Mouse (Mus musculus) hindbrain, embryonic 11.5 days (tissue): ENCODE results near the gene Il1b. TPM values are rescaled to one million over a fixed set of nuclear protein-coding genes. Genes with fewer than 3 reads are reported as not detected.

ENCODE experiments used
- ATAC-seq: fragments of 200-750 bp; cut with Nextera tagmentation; 2 replicates; pipeline ENCODE4 v1.8.0; 2017; ENCODE audit warnings: mild to moderate bottlenecking, moderate TSS enrichment, moderate library complexity; ENCODE audit not compliant: low FRiP score
- DNase-seq: peaks from one replicate; pipeline ENCODE4 v3.0.0-alpha.2; 2015; ENCODE audit warnings: low spot score
- H3K27ac ChIP-seq: fragments of 300-500 bp; sonication (generic); 2 replicates; pipeline ENCODE4 v1.5.1; 2014; ENCODE audit warnings: mild to moderate bottlenecking, low read depth, low read length
- H3K27me3 ChIP-seq: fragments of 300-500 bp; sonication (generic); 2 replicates; pipeline ENCODE4 v1.6.1; 2014; ENCODE audit warnings: mild to moderate bottlenecking, low read length, moderate library complexity, mixed read lengths; ENCODE audit not compliant: control insufficient read depth, insufficient read depth
- H3K36me3 ChIP-seq: fragments of 300-500 bp; sonication (generic); 2 replicates; pipeline ENCODE4 v1.6.1; 2014; ENCODE audit warnings: mild to moderate bottlenecking, low read length, moderate library complexity, mixed read lengths; ENCODE audit not compliant: control insufficient read depth, insufficient read depth
- H3K4me1 ChIP-seq: fragments of 300-500 bp; sonication (generic); replicated peaks from 2 replicates; pipeline ENCODE4 v1.6.1; 2014; ENCODE audit warnings: low read length, mixed read lengths; ENCODE audit not compliant: control insufficient read depth, insufficient read depth
- H3K4me2 ChIP-seq: fragments of 300-500 bp; sonication (generic); replicated peaks from 2 replicates; pipeline ENCODE4 v1.6.1; 2014; ENCODE audit warnings: mild to moderate bottlenecking, low read depth, low read length
- H3K4me3 ChIP-seq: fragments of 300-500 bp; sonication (generic); 2 replicates; pipeline ENCODE4 v1.5.1; 2014; ENCODE audit warnings: low read depth, low read length
- H3K9ac ChIP-seq: fragments of 300-500 bp; sonication (generic); 2 replicates; pipeline ENCODE4 v1.6.1; 2014; ENCODE audit warnings: low read depth, low read length
- H3K9me3 ChIP-seq: fragments of 300-500 bp; sonication (generic); 2 replicates; pipeline ENCODE4 v1.6.1; 2016; ENCODE audit warnings: low read length; ENCODE audit not compliant: control insufficient read depth
- WGBS: fragments of 180-500 bp; shearing (Covaris S2); extraction: QIAGEN DNeasy Blood & Tissue Kit; methylation state at CpG from one replicate; pipeline ENCODE4 v1.1.7; 2014; 5-methylcytosine and 5-hydroxymethylcytosine counted together
- polyA plus RNA-seq: library from polyadenylated mRNA; unstranded; fragments of >200 nt; fragmentation: Nextera tagmentation; extraction: Ambion mirVana; gene quantifications from 2 replicates; pipeline ENCODE4 v1.2.1, GENCODE M21; 2014

Il1b gene
- 0.32 TPM in 1 of 2 replicates, not detected in the other for polyA plus RNA-seq

DNA sequence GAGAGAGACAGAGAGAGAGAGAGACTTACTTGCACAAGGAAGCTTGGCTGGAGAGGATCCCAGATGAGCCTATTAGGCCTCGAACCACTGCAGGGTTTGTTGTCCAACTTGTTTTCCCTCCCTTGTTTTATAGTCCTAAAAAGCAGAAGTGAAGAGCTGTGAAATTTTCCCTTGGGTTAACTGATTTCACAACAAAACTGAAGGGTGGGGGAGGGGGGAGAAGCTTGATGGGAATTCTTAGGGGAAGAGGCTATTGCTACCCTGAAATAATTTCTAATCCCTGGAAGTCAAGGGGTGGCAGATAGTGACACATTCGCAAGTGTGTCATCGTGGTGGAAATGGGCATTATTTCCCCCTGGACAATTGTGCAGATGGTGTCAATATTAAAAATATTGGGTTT, at the start of gene Il1b:
Gene Il1b (minus strand): TSS at position 101 of the 400 bp plus-strand sequence.
- no peaks in the 10 kb centered on the region for H3K27me3 ChIP-seq
- WGBS: 89% methylated on average over 3 of the region's 3 CpGs
- ATAC-seq: no peak

DNA sequence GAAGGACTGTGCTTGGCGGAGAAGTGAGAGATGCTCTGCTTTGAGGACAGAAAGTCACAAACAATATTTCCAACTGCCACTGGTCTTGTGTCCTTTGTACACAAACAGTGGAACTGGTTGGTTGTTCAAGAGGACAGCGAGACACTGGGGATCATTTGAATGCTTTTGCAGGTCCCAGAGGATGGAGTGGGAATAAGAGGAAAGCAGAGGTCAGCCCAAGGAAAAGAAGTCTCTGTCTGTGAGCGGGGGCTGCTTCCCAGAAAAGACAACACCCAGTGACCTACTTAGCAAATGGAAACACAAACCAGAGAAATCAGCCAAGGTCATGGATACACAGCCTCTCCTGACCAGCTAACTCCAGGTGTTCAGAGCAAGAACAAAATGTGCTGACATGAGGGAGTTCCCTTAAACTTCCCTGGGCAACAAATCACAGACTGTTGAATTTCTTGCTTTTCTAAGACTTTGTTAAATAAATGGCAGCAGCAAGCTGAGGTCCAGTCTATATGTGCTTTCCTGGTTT, 48.5 kb upstream of the Il1b start:
- 72% methylated on average over 3 of the region's 3 CpGs for WGBS
- Histone ChIP-seq H3K9ac (no peak overlapping the region), H3K27ac (no peak overlapping the region), H3K4me1 (no peaks in the 10 kb centered on the region), H3K27me3 (no peaks in the 10 kb centered on the region), H3K4me3 (no peak overlapping the region), H3K36me3 (no peaks in the 10 kb centered on the region), H3K4me2 (no peak overlapping the region), H3K9me3 (no peaks in the 10 kb centered on the region)
- DNase-seq (no peak), ATAC-seq (no peak)

More for the DNA sequence above, at the start of gene Il1b:
- H3K4me1 ChIP-seq: no peaks in the 10 kb centered on the region
- H3K4me2 ChIP-seq: no peak within 1 kb of the TSS
- H3K27ac ChIP-seq: no peak within 1 kb of the TSS
- no peaks in the 10 kb centered on the region for H3K36me3 ChIP-seq
- H3K4me3 ChIP-seq: no peak within 1 kb of the TSS
- no peak for DNase-seq
- no peak within 1 kb of the TSS for H3K9ac ChIP-seq
- H3K9me3 ChIP-seq: no peaks in the 10 kb centered on the region

DNA sequence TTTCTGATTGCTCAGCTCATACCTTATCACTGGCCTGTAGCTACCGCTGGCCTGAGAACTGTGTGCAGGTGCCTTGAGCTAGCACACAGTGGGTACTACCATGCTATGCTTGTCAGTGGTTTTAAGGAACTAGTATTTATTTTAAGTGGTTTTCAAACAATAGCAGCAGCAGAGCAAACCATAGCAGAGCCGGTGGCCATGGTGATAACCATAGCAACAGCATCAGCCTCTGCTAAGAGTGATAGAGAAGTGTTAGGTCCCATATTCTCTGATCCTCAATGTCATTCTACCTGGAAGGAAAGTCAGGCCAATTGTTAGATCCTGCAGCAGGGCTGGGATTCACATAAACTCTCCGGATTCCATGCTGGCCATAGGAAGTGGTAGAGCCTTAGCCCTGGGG, 43.7 kb upstream of the Il1b start:
- Histone ChIP-seq H3K9ac (no peak overlapping the region), H3K36me3 (no peaks in the 10 kb centered on the region), H3K4me1 (no peaks in the 10 kb centered on the region), H3K27ac (no peak overlapping the region), H3K4me3 (no peak overlapping the region), H3K4me2 (no peak overlapping the region), H3K27me3 (no peaks in the 10 kb centered on the region), H3K9me3 (no peaks in the 10 kb centered on the region)
- 86% methylated on average over 3 of the region's 3 CpGs for WGBS
- DNase-seq (no peak), ATAC-seq (no peak)

DNA sequence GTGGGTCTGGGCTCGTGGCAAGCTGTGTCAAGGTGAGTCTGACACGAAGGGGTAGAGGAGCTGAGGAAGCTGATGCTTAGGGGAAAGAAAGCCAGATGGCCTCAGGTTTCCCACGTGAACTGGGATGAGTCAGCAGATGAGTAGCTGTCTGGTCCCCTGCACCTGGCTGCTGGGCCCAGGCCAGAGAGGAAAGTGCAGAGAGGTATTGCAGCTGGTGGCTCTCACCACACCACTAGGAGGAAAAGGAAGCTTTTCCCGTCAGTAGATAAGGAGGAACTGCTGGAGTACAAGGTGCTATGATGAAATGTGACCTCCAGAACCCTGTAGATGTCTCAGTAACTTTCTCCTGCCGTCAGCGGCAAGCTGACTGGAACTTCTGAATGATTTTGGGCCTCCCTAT, 42.5 kb upstream of the Il1b start:
- 68% methylated on average over 6 of the region's 6 CpGs for WGBS
- no peaks in the 10 kb centered on the region for H3K9me3 ChIP-seq
- H3K4me2 ChIP-seq: no peak overlapping the region
- no peak overlapping the region for H3K9ac ChIP-seq
- no peaks in the 10 kb centered on the region for H3K4me1 ChIP-seq
- H3K27ac ChIP-seq: no peak overlapping the region
- H3K4me3 ChIP-seq: no peak overlapping the region
- H3K27me3 ChIP-seq: no peaks in the 10 kb centered on the region
- no peaks in the 10 kb centered on the region for H3K36me3 ChIP-seq
- ATAC-seq: no peak
- no peak for DNase-seq

DNA sequence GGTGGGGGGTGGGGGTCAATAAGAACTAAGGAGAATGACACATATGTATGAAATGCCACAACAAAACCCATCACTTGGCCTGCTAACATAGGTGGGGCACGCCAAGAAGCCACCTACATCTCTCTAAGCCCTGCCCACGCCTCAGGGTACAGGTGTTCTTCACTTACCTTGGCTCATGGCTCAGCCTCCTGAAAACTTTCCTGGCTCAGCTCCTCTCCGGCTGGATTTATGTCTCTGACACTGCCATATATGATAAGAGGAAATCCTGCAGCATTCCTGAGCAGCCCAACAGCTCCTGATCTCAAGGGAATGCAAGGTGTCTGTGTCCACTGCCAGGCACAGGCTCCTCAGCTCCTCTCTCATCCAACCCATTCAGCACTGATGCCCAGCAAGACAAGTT, 40.7 kb upstream of the Il1b start:
- H3K9me3 ChIP-seq: no peaks in the 10 kb centered on the region
- 83% methylated on average over 3 of the region's 3 CpGs for WGBS
- H3K27ac ChIP-seq: no peak overlapping the region
- H3K36me3 ChIP-seq: no peaks in the 10 kb centered on the region
- no peaks in the 10 kb centered on the region for H3K4me1 ChIP-seq
- ATAC-seq (no peak), DNase-seq (no peak)
- no peak overlapping the region for H3K9ac ChIP-seq
- no peaks in the 10 kb centered on the region for H3K27me3 ChIP-seq
- H3K4me2 ChIP-seq: no peak overlapping the region
- H3K4me3 ChIP-seq: no peak overlapping the region

DNA sequence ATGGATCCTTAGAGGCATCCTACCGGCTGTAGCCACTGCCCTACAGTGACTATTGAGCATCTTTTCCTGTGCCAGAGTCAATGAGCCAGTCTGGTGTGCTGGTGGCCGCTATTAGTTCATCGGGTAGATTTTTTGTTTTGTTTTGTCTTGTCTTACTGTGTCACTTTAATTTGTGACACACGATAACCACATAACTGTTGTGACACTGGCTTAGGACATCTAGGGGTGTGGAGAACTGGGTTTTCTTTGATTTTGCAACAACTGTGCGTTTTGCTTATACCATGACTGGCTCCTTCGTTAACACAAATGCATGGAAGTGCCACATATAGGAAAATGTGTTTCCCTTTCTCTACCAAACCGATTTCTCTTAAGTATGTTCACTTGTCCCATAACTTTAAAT, 39.4 kb upstream of the Il1b start:
- 90% methylated on average over 7 of the region's 7 CpGs for WGBS
- H3K4me2 ChIP-seq: no peak overlapping the region
- no peak for ATAC-seq
- H3K9me3 ChIP-seq: no peaks in the 10 kb centered on the region
- no peak overlapping the region for H3K27ac ChIP-seq
- no peaks in the 10 kb centered on the region for H3K27me3 ChIP-seq
- DNase-seq: no peak
- no peak overlapping the region for H3K9ac ChIP-seq
- no peak overlapping the region for H3K4me3 ChIP-seq
- H3K36me3 ChIP-seq: no peaks in the 10 kb centered on the region
- H3K4me1 ChIP-seq: no peaks in the 10 kb centered on the region

DNA sequence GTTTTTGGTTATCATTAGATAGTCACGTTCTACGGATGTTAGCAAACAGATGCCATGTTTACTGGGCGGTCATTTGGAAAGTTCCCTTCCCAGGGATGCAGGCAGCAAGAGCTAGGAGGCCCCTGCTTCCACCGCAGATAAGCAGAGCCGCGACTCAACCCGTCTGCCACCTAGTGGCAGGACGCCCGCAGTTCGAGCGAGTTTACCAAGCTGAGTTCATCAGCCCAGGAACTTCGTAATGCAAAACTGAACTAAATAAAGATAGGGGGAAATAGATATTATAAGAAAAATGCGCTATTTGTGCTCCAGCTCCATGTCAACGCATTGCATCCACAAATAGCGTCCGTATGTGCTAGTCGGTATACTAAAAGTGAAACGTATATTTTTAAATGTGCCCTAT, 37.5 kb upstream of the Il1b start:
- no peak for ATAC-seq
- H3K4me2 ChIP-seq: no peak overlapping the region
- no peaks in the 10 kb centered on the region for H3K9me3 ChIP-seq
- H3K9ac ChIP-seq: no peak overlapping the region
- peak; percentile 81 for DNase-seq
- 24% methylated on average over 18 of the region's 18 CpGs for WGBS
- H3K36me3 ChIP-seq: no peaks in the 10 kb centered on the region
- no peaks in the 10 kb centered on the region for H3K4me1 ChIP-seq
- H3K4me3 ChIP-seq: no peak overlapping the region
- no peaks in the 10 kb centered on the region for H3K27me3 ChIP-seq
- H3K27ac ChIP-seq: no peak overlapping the region

DNA sequence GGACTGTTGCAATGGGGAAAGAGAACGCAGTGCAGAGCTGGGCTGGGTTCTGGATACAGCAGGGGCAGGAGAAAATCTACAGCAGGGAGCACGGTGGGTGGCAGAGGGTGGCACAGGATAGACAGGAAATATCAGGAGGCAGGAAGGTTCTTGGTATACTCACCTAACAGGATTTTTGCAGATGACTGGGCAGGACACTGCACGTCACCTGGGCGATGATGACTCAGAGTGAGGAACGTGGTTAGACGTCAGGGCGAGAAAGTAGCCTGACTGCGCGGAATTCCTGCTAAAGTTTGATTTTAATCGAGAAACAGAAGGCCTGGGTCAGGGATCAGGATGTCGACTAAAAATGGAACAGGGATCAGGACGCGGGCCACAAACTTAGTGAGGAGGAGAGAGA, 36.7 kb upstream of the Il1b start:
- no peaks in the 10 kb centered on the region for H3K36me3 ChIP-seq
- 95% methylated on average over 13 of the region's 13 CpGs for WGBS
- H3K4me3 ChIP-seq: no peak overlapping the region
- no peak for DNase-seq
- H3K4me2 ChIP-seq: no peak overlapping the region
- no peak overlapping the region for H3K27ac ChIP-seq
- no peaks in the 10 kb centered on the region for H3K9me3 ChIP-seq
- H3K27me3 ChIP-seq: no peaks in the 10 kb centered on the region
- no peaks in the 10 kb centered on the region for H3K4me1 ChIP-seq
- H3K9ac ChIP-seq: no peak overlapping the region
- no peak for ATAC-seq

DNA sequence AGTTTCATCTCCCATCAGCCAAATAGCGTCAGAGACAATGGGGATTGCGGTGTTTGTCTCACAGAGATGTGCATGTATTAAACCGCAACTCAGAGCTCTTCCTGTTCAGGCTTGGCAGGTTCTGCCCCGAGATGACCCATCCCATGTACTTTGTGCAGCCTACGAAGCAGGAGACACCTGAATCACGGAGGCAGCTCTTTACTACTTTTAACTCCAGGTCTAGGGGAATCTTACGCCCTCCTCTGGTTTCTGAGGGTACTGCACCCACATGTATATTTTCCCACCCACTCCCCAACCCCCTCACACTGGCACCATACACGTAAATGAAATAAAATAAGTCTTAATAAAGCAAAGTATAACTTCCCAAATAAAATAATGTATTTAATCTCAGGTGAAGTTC, 35.6 kb upstream of the Il1b start:
- Histone ChIP-seq H3K9ac (no peak overlapping the region), H3K9me3 (no peaks in the 10 kb centered on the region), H3K4me1 (no peaks in the 10 kb centered on the region), H3K4me2 (no peak overlapping the region), H3K27ac (no peak overlapping the region), H3K27me3 (no peaks in the 10 kb centered on the region), H3K36me3 (no peaks in the 10 kb centered on the region), H3K4me3 (no peak overlapping the region)
- ATAC-seq (no peak), DNase-seq (no peak)
- 89% methylated on average over 8 of the region's 8 CpGs for WGBS
